Mouse (Mus musculus) G1E (cell line): ENCODE data around the gene Nop10. TPM values are rescaled to one million over a fixed set of nuclear protein-coding genes. Genes with fewer than 3 reads are reported as not detected.

Source experiments
- ATAC-seq: 2 replicates; pipeline ENCODE4 v1.8.0; 2016; ENCODE audit warnings: mild to moderate bottlenecking; ENCODE audit not compliant: insufficient number of reproducible peaks, poor library complexity, low FRiP score, severe bottlenecking; ENCODE audit errors: extremely low read depth
- DNase-seq: peaks from one replicate; pipeline ENCODE4 v3.0.0; 2012; ENCODE audit warnings: low spot score
- H3K27me3 ChIP-seq: 2 replicates; pipeline ENCODE4 v1.6.1; 2012; ENCODE audit warnings: mild to moderate bottlenecking, low read length, inconsistent platforms; ENCODE audit not compliant: insufficient read depth
- H3K36me3 ChIP-seq: replicated peaks from 2 replicates; pipeline ENCODE3; 2012; ENCODE audit warnings: mild to moderate bottlenecking, inconsistent platforms
- H3K4me1 ChIP-seq: 2 replicates; pipeline ENCODE4 v1.6.1; 2012; ENCODE audit warnings: low read depth, low read length, inconsistent platforms, mixed read lengths; ENCODE audit not compliant: insufficient read depth
- H3K4me3 ChIP-seq: 2 replicates; pipeline ENCODE4 v1.5.1; 2012; ENCODE audit warnings: low read depth, mild to moderate bottlenecking, inconsistent platforms, low read length, moderate library complexity, mixed read lengths
- H3K9me3 ChIP-seq: replicated peaks from 2 replicates; pipeline ENCODE4 v1.6.1; 2012; ENCODE audit warnings: inconsistent platforms
- CTCF ChIP-seq: IDR thresholded peaks from 2 replicates; pipeline ENCODE4 v1.5.1; 2012; ENCODE audit warnings: low read depth, low read length, inconsistent platforms, mixed read lengths
- GATA1 ChIP-seq: IDR thresholded peaks from 2 replicates; pipeline ENCODE4 v1.6.1; 2012; ENCODE audit warnings: borderline replicate concordance, low read length, inconsistent platforms, mixed read lengths
- GATA2 ChIP-seq: IDR thresholded peaks from 2 replicates; pipeline ENCODE4 v1.6.1; 2012; ENCODE audit warnings: low read depth, low read length, inconsistent platforms, borderline replicate concordance
- POLR2AphosphoS5 ChIP-seq: IDR thresholded peaks from 2 replicates; pipeline ENCODE4 v1.6.1; 2012; ENCODE audit warnings: low read depth, low read length, inconsistent platforms; ENCODE audit not compliant: insufficient replicate concordance
- TAL1 ChIP-seq: conservative IDR thresholded peaks from 2 replicates; pipeline ENCODE4 v1.6.1; 2012; ENCODE audit warnings: low read depth, low read length, inconsistent platforms, mixed read lengths
- polyA plus RNA-seq: library from polyadenylated mRNA; stranded (reverse); fragments of >175 nt; gene quantifications from 2 replicates; pipeline ENCODE4 v1.2.3, GENCODE M21; 2012
- total RNA-seq, 2 experiments: library from RNA; stranded (forward) in 1 of 2; stranded (reverse) in 1 of 2; fragments of 200-1000 nt in 1 of 2; fragments of >200 nt in 1 of 2; fragmentation: Nextera tagmentation in 1 of 2; gene quantifications; 2 replicates each; pipeline ENCODE4 v1.2.3; 2014 to 2017

The Nop10 gene
- total and polyA plus RNA-seq, 3 experiments: 34.5 to 240 (median 53.1) TPM

DNA sequence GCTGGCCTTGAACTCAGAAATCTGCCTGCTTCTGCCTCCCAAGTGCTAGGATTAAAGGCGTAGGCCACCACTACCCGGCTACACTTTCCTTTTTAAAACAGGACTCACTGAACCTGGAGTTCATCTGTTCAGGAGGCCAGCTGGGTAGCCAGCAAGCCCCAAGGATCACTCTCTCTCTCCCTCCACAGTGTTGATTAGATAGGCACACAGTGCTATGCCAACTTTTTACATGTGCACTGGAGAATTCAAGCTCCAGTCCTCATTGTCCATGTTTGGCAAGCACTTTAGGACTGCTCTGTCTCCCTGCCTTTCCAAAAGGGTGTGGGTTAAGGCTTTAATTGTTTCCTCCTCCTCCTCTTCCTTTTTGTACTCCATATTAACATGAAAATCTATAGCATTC, 8.3 kb downstream of the Nop10 start:
- Histone ChIP-seq H3K36me3 (peaks cover 14% of the 10 kb centered on the region), H3K27me3 (no peaks in the 10 kb centered on the region), H3K4me1 (peaks cover 19% of the 10 kb centered on the region), H3K9me3 (no peaks in the 10 kb centered on the region), H3K4me3 (no peak overlapping the region)
- no peak for ATAC-seq
- no peak for DNase-seq
- no peak for TF ChIP-seq CTCF
- no peak for TF ChIP-seq POLR2AphosphoS5
- TF ChIP-seq GATA1: no peak
- TF ChIP-seq GATA2: no peak
- TF ChIP-seq TAL1: no peak

DNA sequence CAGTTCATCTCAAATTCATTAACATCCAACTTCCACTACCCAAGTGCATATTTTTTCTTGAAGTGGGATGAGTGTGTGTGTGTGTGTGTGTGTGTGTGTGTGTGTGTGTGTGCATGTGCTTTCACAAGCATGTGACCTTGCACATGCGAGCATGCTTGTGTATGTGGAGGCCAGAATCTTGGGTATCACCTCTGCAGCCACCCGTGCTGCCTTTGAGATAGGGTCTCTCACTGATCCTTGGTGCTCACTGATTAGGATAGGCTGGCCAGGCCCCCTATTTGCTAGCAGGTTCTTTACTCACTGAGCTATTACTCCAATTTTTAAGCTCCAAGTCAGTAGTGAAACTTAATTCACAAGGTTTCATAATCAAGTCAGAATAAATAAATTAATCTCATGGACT, 11.2 kb downstream of the Nop10 start:
- H3K4me3 ChIP-seq: no peak overlapping the region
- H3K9me3 ChIP-seq: no peaks in the 10 kb centered on the region
- no peaks in the 10 kb centered on the region for H3K27me3 ChIP-seq
- no peak for TF ChIP-seq TAL1
- TF ChIP-seq POLR2AphosphoS5: no peak
- TF ChIP-seq GATA2: no peak
- no peak for TF ChIP-seq CTCF
- ATAC-seq (no peak), DNase-seq (no peak)
- H3K36me3 ChIP-seq: peaks cover 12% of the 10 kb centered on the region
- H3K4me1 ChIP-seq: peaks cover under 1% of the 10 kb centered on the region; the same call in 1 of the 2 replicates

DNA sequence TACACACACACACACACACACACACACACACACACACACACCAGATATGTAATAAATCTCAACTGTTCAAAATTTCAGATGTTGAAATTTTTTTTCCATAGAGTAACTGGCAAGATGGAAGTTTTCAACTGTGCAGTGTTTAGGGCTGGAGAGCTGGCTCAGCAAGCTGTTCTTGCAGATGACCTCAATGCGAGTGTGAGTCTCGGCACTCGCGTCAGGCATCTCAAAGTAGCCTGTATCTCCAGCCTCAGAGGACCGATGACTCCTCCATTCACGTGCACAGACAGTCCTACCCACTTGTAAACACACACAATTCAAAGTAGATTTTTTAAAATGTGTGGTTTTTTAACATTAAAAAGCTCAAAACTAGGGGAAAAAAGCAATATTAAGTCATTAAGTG, 11.7 kb downstream of the Nop10 start:
- DNase-seq (no peak), ATAC-seq (no peak)
- Histone ChIP-seq H3K27me3 (no peaks in the 10 kb centered on the region), H3K4me3 (no peak overlapping the region), H3K9me3 (no peaks in the 10 kb centered on the region), H3K4me1 (no peaks in the 10 kb centered on the region), H3K36me3 (peaks cover 12% of the 10 kb centered on the region)
- TF ChIP-seq CTCF (no peak), GATA1 (no peak), TAL1 (no peak), GATA2 (no peak), POLR2AphosphoS5 (no peak)

DNA sequence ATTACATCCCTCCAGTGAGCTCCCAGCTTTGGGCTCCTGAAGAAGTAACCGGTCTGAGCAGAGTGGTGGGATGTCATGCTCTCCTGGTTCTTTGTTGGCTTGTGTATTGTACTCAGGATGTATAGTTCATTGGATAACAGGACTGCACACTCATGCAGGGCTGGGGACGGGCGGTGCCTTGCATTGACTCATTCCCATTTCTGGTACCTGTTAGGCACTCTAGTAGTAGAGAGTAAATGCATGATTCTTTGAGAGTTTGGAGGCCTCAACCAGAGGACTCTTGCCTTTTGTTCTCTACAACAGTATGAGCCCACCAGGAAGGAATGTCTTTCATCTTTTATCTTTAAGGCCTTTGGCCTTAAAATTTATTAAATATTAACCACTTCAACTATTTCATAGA, 15.1 kb downstream of the Nop10 start:
- no peaks in the 10 kb centered on the region for H3K27me3 ChIP-seq
- no peaks in the 10 kb centered on the region for H3K4me1 ChIP-seq
- TF ChIP-seq CTCF: no peak
- no peak for TF ChIP-seq GATA2
- TF ChIP-seq GATA1: no peak
- TF ChIP-seq TAL1: no peak
- TF ChIP-seq POLR2AphosphoS5: no peak
- no peak for ATAC-seq
- peaks cover 7% of the 10 kb centered on the region for H3K36me3 ChIP-seq
- no peak for DNase-seq
- no peaks in the 10 kb centered on the region for H3K9me3 ChIP-seq
- H3K4me3 ChIP-seq: no peak overlapping the region

DNA sequence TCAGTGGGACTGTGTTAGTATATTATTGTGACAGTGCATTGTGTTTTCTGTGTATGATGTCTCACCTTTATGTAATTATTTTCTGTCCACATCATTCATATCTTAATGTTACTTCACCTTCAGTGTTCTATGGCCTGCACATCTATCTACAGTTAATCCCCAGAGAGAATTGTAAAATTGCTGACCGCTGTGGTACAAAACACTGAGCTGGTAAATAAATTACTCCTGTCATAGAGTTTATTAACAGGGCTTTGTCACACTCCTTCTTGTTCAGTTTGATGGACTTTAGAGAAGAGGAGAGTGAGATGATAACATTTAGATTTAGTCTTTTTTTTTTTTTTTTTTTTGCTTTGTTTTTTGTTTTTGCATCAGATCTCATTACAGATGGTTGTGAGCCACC, 21.1 kb downstream of the Nop10 start:
- Histone ChIP-seq H3K4me1 (peaks cover 11% of the 10 kb centered on the region), H3K36me3 (no peaks in the 10 kb centered on the region), H3K9me3 (no peaks in the 10 kb centered on the region), H3K27me3 (no peaks in the 10 kb centered on the region), H3K4me3 (no peak overlapping the region)
- ATAC-seq: no peak
- no peak for DNase-seq
- TF ChIP-seq GATA2 (no peak), GATA1 (no peak), TAL1 (no peak), CTCF (no peak), POLR2AphosphoS5 (no peak)

DNA sequence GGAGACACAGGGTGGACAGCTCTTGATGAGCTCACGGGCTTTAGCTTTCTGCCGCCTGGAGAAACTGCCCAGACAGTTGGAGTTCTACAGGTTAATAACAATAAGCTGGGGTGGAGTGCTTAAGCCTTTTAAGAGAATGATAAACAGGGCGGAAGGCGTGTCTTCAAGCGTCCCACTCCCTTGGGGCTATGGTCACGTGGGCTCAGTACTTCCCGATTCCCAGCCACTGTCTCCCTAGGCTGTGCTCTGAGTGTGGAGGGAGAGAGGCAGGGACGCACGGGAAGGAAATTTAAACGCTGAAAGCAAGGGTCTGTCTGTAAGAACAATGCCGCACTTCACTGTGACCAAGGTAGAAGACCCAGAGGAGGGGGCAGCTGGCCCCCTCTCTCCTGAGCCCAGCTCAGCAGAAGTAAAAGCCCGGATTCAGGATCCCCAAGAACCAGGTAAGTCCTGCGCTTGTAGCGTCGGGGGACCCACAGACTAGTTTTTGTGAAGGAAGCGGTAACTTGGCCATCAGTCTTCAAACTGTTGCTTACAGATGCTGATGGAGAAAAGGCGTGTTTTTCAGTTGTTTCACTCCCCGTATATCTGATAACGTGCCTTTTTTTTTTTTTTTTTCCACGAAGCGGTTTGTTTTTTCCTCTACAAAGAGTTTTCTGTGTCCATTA, 22.8 kb downstream of the Nop10 start:
- H3K27me3 ChIP-seq: no peaks in the 10 kb centered on the region
- TF ChIP-seq GATA1 (no peak), POLR2AphosphoS5 (no peak), GATA2 (no peak), TAL1 (no peak), CTCF (no peak)
- DNase-seq (peak; percentile 24), ATAC-seq (peak; percentile 81)
- no peaks in the 10 kb centered on the region for H3K36me3 ChIP-seq
- H3K4me3 ChIP-seq: peak overlapping the region; percentile 72
- H3K4me1 ChIP-seq: peaks cover 11% of the 10 kb centered on the region
- H3K9me3 ChIP-seq: no peaks in the 10 kb centered on the region
